Mouse (Mus musculus): ENCODE data around the gene Pgrmc2. TPM values are rescaled to one million over a fixed set of nuclear protein-coding genes. Genes with fewer than 3 reads are reported as not detected.

The Pgrmc2 gene
- total RNA-seq (2021), result 10 to 100 TPM; 14.9 to 18.2 TPM
- long read RNA-seq, experiment 1, transcript Pgrmc2-201 (3 exons, 3,007 nt), result major isoform, 25 of 29 reads
- long read RNA-seq, experiment 1, partial matches to known transcripts, result 0 of 29 reads
- long read RNA-seq, experiment 1, other reads (novel, unspliced or antisense), result 4 of 29 reads
- long read RNA-seq, experiment 2, transcript Pgrmc2-201 (3 exons, 3,007 nt), result major isoform, 23 of 30 reads
- long read RNA-seq, experiment 2, partial matches to known transcripts, result 7 of 30 reads
- long read RNA-seq, experiment 2, other reads (novel, unspliced or antisense), result 0 of 30 reads

- peak; percentile 99 for DNase-seq
Measured at GRCm38 (mm10) chr3:41082885-41083789, at the start of gene Pgrmc2. Pgrmc2 (minus strand) TSS chr3:41083046.

- DNase-seq, result no peak
Measured at GRCm38 (mm10) chr3:41124000-41124294, 41.1 kb upstream of the Pgrmc2 start.

GRCm38 (mm10) chr3:41123190-41123999, 40.5 kb upstream of the Pgrmc2 start:
- DNase-seq, result no peak

- no peak for DNase-seq
Measured at GRCm38 (mm10) chr3:41118173-41118572, 35.3 kb upstream of the Pgrmc2 start.

GRCm38 (mm10) chr3:41117447-41117846, 34.6 kb upstream of the Pgrmc2 start:
- no peak for DNase-seq

GRCm38 (mm10) chr3:41113186-41113585, 30.3 kb upstream of the Pgrmc2 start:
- no peak for DNase-seq

- DNase-seq, result no peak
Measured at GRCm38 (mm10) chr3:41108306-41108785, 25.5 kb upstream of the Pgrmc2 start.

GRCm38 (mm10) chr3:41107600-41108305, 24.9 kb upstream of the Pgrmc2 start:
- no peak for DNase-seq

GRCm38 (mm10) chr3:41101905-41102304, 19.1 kb upstream of the Pgrmc2 start:
- no peak for DNase-seq

- no peak for DNase-seq
Measured at GRCm38 (mm10) chr3:41100157-41100556, 17.3 kb upstream of the Pgrmc2 start.

- DNase-seq, result no peak
Measured at GRCm38 (mm10) chr3:41099672-41100071, 16.8 kb upstream of the Pgrmc2 start.

GRCm38 (mm10) chr3:41093210-41093609, 10.4 kb upstream of the Pgrmc2 start:
- DNase-seq, result no peak

GRCm38 (mm10) chr3:41092311-41092710, 9.5 kb upstream of the Pgrmc2 start:
- DNase-seq, result no peak

GRCm38 (mm10) chr3:41090839-41091238, 8.0 kb upstream of the Pgrmc2 start:
- no peak for DNase-seq

GRCm38 (mm10) chr3:41087071-41087470, 4.2 kb upstream of the Pgrmc2 start:
- DNase-seq, result no peak

GRCm38 (mm10) chr3:41084421-41084820, 1.6 kb upstream of the Pgrmc2 start:
- DNase-seq, result no peak

- DNase-seq, result no peak
Measured at GRCm38 (mm10) chr3:41083790-41084112, 905 bp upstream of the Pgrmc2 start.

- no peak for DNase-seq
Measured at GRCm38 (mm10) chr3:41082520-41082884, 344 bp downstream of the Pgrmc2 start.

GRCm38 (mm10) chr3:41081474-41082301, 1.2 kb downstream of the Pgrmc2 start:
- DNase-seq, result no peak

GRCm38 (mm10) chr3:41080724-41081123, 2.1 kb downstream of the Pgrmc2 start:
- no peak for DNase-seq

- DNase-seq, result no peak
Measured at GRCm38 (mm10) chr3:41078673-41079072, 4.2 kb downstream of the Pgrmc2 start.

Measured in gastrocnemius, postnatal 25 days (tissue).